Mouse (Mus musculus) CH12.LX (cell line): ENCODE data around the gene Fam71b. TPM values are rescaled to one million over a fixed set of nuclear protein-coding genes. Genes with fewer than 3 reads are reported as not detected.
A peak's percentile ranks its signal among the peaks of the same experiment; 100 is the strongest.

Experiments used
- DNase-seq: peaks from one replicate; pipeline ENCODE4 v3.0.0-alpha.2; 2013; ENCODE audit errors: extremely low read depth
- H3K27ac ChIP-seq: 2 replicates; pipeline ENCODE4 v1.5.1; 2012; ENCODE audit warnings: low read depth, mild to moderate bottlenecking, control low read depth, moderate library complexity; ENCODE audit not compliant: insufficient read depth
- H3K27me3 ChIP-seq: replicated peaks from 2 replicates; pipeline ENCODE3; 2012; ENCODE audit warnings: inconsistent platforms
- H3K36me3 ChIP-seq, 2 experiments: replicated peaks in 1 of 2; 2 replicates each; pipeline versions ENCODE3 to v1.6.1; 2012; ENCODE audit warnings: inconsistent platforms in 1 of 2, low read length in 1 of 2, mild to moderate bottlenecking in 1 of 2, mixed read lengths in 1 of 2, moderate library complexity in 1 of 2; ENCODE audit not compliant: control insufficient read depth in 1 of 2, insufficient read depth in 1 of 2
- H3K4me1 ChIP-seq, 2 experiments: 2 replicates each; pipeline ENCODE4 v1.6.1; 2012; ENCODE audit warnings: inconsistent platforms in 1 of 2, moderate library complexity in 1 of 2; ENCODE audit not compliant: insufficient read depth in 2 of 2, control insufficient read depth in 1 of 2
- H3K4me2 ChIP-seq: 2 replicates; pipeline ENCODE4 v1.6.1; 2012; ENCODE audit warnings: low read depth, mild to moderate bottlenecking, control low read depth; ENCODE audit not compliant: poor library complexity, insufficient read depth, severe bottlenecking
- H3K4me3 ChIP-seq, 3 experiments: fragments of 150-350 bp in 1 of 3; sonication (generic) in 1 of 3; replicated peaks in 1 of 3; 2 replicates each; pipeline versions ENCODE3 to v1.5.1; 2011 to 2012; ENCODE audit warnings: low read depth in 2 of 3, low read length in 2 of 3, mild to moderate bottlenecking in 2 of 3, moderate library complexity in 2 of 3, control low read depth in 1 of 3, improper control_type of control experiment in 1 of 3, inconsistent platforms in 1 of 3, mixed read lengths in 1 of 3; ENCODE audit not compliant: poor library complexity in 1 of 3
- H3K79me2 ChIP-seq: replicated peaks from 2 replicates; pipeline ENCODE4 v1.6.1; 2012; ENCODE audit warnings: mild to moderate bottlenecking, moderate library complexity; ENCODE audit not compliant: control insufficient read depth, poor library complexity, insufficient read depth, severe bottlenecking; ENCODE audit errors: extremely low read depth
- H3K9ac ChIP-seq: 2 replicates; pipeline ENCODE4 v1.6.1; 2012; ENCODE audit warnings: low read depth, mild to moderate bottlenecking, control low read depth, moderate library complexity; ENCODE audit not compliant: insufficient read depth
- H3K9me3 ChIP-seq: replicated peaks from 2 replicates; pipeline ENCODE3; 2012; ENCODE audit warnings: low read length, inconsistent platforms, mixed read lengths
- BHLHE40 ChIP-seq: IDR thresholded peaks from 2 replicates; pipeline ENCODE4 v1.6.1; 2011; ENCODE audit warnings: mild to moderate bottlenecking, low read depth, low read length, improper control_type of control experiment
- CHD1 ChIP-seq: IDR thresholded peaks from 2 replicates; pipeline ENCODE4 v1.6.1; 2012; ENCODE audit warnings: low read depth, low read length, improper control_type of control experiment, inconsistent platforms
- GABPA ChIP-seq: IDR thresholded peaks from 2 replicates; pipeline ENCODE4 v1.6.1; 2012; ENCODE audit warnings: low read depth, low read length, improper control_type of control experiment, inconsistent platforms; ENCODE audit not compliant: insufficient replicate concordance
- JUN ChIP-seq: IDR thresholded peaks from 2 replicates; pipeline ENCODE4 v1.6.1; 2011; ENCODE audit warnings: low read depth, mild to moderate bottlenecking, low read length, improper control_type of control experiment, moderate library complexity; ENCODE audit not compliant: insufficient read depth
- MAFK ChIP-seq: IDR thresholded peaks from 2 replicates; pipeline ENCODE4 v1.6.1; 2011; ENCODE audit warnings: low read length, improper control_type of control experiment; ENCODE audit not compliant: insufficient replicate concordance
- MAZ ChIP-seq: IDR thresholded peaks from 2 replicates; pipeline ENCODE4 v1.6.1; 2012; ENCODE audit warnings: low read depth, mild to moderate bottlenecking, inconsistent platforms, low read length, improper control_type of control experiment, moderate library complexity
- MXI1 ChIP-seq: IDR thresholded peaks from 2 replicates; pipeline ENCODE4 v1.6.1; 2011; ENCODE audit warnings: mild to moderate bottlenecking, low read depth, low read length, improper control_type of control experiment
- MYC ChIP-seq: IDR thresholded peaks from 2 replicates; pipeline ENCODE4 v1.6.1; 2011; ENCODE audit warnings: low read depth, mild to moderate bottlenecking, improper control_type of control experiment, low read length
- NELFE ChIP-seq: IDR thresholded peaks from 2 replicates; pipeline ENCODE4 v1.6.1; 2011; ENCODE audit warnings: low read depth, low read length, improper control_type of control experiment
- NRF1 ChIP-seq: IDR thresholded peaks from 2 replicates; pipeline ENCODE4 v1.6.1; 2014; ENCODE audit warnings: low read depth, mild to moderate bottlenecking, inconsistent platforms, low read length, improper control_type of control experiment, moderate library complexity
- POLR2A ChIP-seq: IDR thresholded peaks from 2 replicates; pipeline ENCODE4 v1.6.1; 2011; ENCODE audit warnings: low read depth, mild to moderate bottlenecking, improper control_type of control experiment, low read length
- SIN3A ChIP-seq: IDR thresholded peaks from 2 replicates; pipeline ENCODE4 v1.6.1; 2012; ENCODE audit warnings: low read length, improper control_type of control experiment, inconsistent platforms
- TBP ChIP-seq: conservative IDR thresholded peaks from 2 replicates; pipeline ENCODE4 v1.6.1; 2011; ENCODE audit warnings: low read depth, low read length, improper control_type of control experiment
- TCF12 ChIP-seq: IDR thresholded peaks from 2 replicates; pipeline ENCODE4 v1.6.1; 2014; ENCODE audit warnings: low read depth, mild to moderate bottlenecking, inconsistent platforms, low read length, improper control_type of control experiment
- UBTF ChIP-seq: IDR thresholded peaks from 2 replicates; pipeline ENCODE4 v1.6.1; 2012; ENCODE audit warnings: low read depth, mild to moderate bottlenecking, inconsistent platforms, low read length, improper control_type of control experiment, moderate library complexity
- USF2 ChIP-seq: conservative IDR thresholded peaks from 2 replicates; pipeline ENCODE4 v1.6.1; 2011; ENCODE audit warnings: low read depth, low read length, improper control_type of control experiment
- ZC3H11A ChIP-seq: IDR thresholded peaks from 2 replicates; pipeline ENCODE4 v1.6.1; 2012; ENCODE audit warnings: low read depth, mild to moderate bottlenecking, inconsistent platforms, low read length, improper control_type of control experiment
- ZMIZ1 ChIP-seq: IDR thresholded peaks from 2 replicates; pipeline ENCODE4 v1.6.1; 2012; ENCODE audit warnings: low read depth, mild to moderate bottlenecking, inconsistent platforms, low read length, improper control_type of control experiment
- ZNF384 ChIP-seq: IDR thresholded peaks from 2 replicates; pipeline ENCODE4 v1.6.1; 2012; ENCODE audit warnings: low read depth, low read length, improper control_type of control experiment, inconsistent platforms
- dilution Hi-C: fragments of 300-500 bp; cut with MboI; formaldehyde crosslinking; loops from 2 replicates; pipeline ENCODE4 v1.14.3; 2020; ENCODE audit warnings: low sequenced_read_pairs; ENCODE audit not compliant: extremely low pct_unique_long_range_greater_than_20kb, extremely low pct_ligation_motif_present
- in situ Hi-C: fragments of 300-500 bp; cut with MboI; formaldehyde crosslinking; loops from 3 replicates; pipeline ENCODE4 v1.14.3; 2019; ENCODE audit warnings: low sequenced_read_pairs, low pct_ligation_motif_present, low pct_unique_long_range_greater_than_20kb, mixed read lengths
- polyA plus RNA-seq: library from polyadenylated mRNA; unstranded; fragments of >175 nt; gene quantifications from 2 replicates; pipeline ENCODE4 v1.2.1, GENCODE M21; 2012; ENCODE audit warnings: low read depth; ENCODE audit not compliant: insufficient read length
- total RNA-seq, 2 experiments: library from RNA; depleted of rRNA; stranded (reverse); fragments of 300-350 nt in 1 of 2; fragments of >200 nt in 1 of 2; gene quantifications; 2 replicates each; pipeline ENCODE4 v1.2.3; 2012 to 2014

The Fam71b gene
- total and polyA plus RNA-seq, 3 experiments, result 0.46 to 2.6 (median 2.4) TPM

DNA sequence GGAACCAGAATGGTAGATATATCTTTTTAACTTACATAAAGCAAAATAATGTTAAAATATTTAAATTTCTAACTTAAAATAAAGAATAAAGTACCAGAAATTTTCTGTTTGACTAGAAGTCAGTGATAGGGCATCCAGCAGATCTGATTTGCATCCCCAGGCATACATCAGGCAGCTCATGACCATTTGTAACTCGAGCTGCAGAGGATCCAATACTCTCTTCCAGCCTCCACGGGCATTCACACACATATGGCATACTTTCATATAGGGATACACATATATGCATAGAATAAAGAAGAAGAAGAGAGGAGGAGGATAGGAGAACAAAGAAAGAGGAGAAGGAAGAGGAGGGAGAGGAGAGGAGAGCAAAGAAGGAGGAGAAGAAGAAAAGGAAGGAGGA, 1.5 kb downstream of the Fam71b start:
- no peak for TF ChIP-seq TCF12
- TF ChIP-seq UBTF, result no peak
- peak; percentile 87 for TF ChIP-seq TBP
- TF ChIP-seq POLR2A, result peak; percentile 72
- 0 out of 2 replicates have a peak, but pooled peaks have one; percentile 9 for TF ChIP-seq BHLHE40
- TF ChIP-seq JUN, result no peak
- TF ChIP-seq NELFE, result no peak
- TF ChIP-seq ZMIZ1, result peak; percentile 65
- TF ChIP-seq USF2, result no peak
- 0 out of 2 replicates have a peak, but pooled peaks have one; percentile 17 for TF ChIP-seq ZNF384
- TF ChIP-seq MYC, result no peak
- 0 out of 2 replicates have a peak, but pooled peaks have one; percentile 51 for TF ChIP-seq SIN3A
- TF ChIP-seq MAFK, result no peak
- no peak for TF ChIP-seq ZC3H11A
- no peak for TF ChIP-seq MXI1
- TF ChIP-seq NRF1, result no peak
- TF ChIP-seq MAZ, result no peak
- TF ChIP-seq GABPA, result no peak
- Histone ChIP-seq H3K4me3 (no peak overlapping the region), H3K9ac (peak overlapping the region; percentile 53; the same call in 1 of the 2 replicates), H3K4me1 (peaks cover 43 to 85% of the 10 kb centered on the region in 2 experiments), H3K36me3 (no peaks in the 10 kb centered on the region), H3K27ac (peak overlapping the region; percentile 75; the same call in 1 of the 2 replicates), H3K27me3 (peaks cover 1% of the 10 kb centered on the region), H3K4me2 (0 out of 2 replicates have a peak overlapping the region, but pooled peaks have one; percentile 21), H3K9me3 (no peaks in the 10 kb centered on the region), H3K79me2 (no peaks in the 10 kb centered on the region)
- in situ Hi-C loops, result no loop called here
- dilution Hi-C loops, result no loop called here
- no peak for DNase-seq

DNA sequence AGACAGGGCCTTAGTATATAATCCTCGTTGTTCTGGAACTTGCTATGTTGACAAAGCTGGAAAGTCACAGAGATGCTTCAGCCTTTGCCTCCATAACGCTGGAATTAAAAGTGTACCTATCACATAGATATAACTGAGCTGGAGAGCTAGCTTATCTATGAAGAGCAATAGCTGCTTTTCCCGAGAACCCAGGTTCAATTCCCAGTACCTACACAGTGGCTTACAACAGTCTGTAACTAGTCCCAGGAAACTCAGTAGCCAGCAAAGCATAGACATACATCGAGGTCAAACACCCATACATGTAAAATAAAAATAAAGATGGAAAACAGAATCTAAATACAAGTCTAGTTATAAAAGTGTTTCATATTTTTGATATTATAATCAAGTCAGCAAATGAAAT, 2.1 kb downstream of the Fam71b start:
- in situ Hi-C loops (no loop called here), dilution Hi-C loops (no loop called here)
- H3K79me2 ChIP-seq, result no peaks in the 10 kb centered on the region
- peaks cover 1% of the 10 kb centered on the region for H3K27me3 ChIP-seq
- H3K36me3 ChIP-seq, result no peaks in the 10 kb centered on the region
- peak overlapping the region; percentile 70 for H3K4me2 ChIP-seq
- DNase-seq, result no peak
- H3K9ac ChIP-seq, result peak overlapping the region; percentile 67
- TF ChIP-seq UBTF (no peak), CHD1 (peak; percentile 74; the same call in 1 of the 2 replicates)
- peak overlapping the region; percentile 88 for H3K27ac ChIP-seq
- no peaks in the 10 kb centered on the region for H3K9me3 ChIP-seq
- peaks cover 40 to 80% of the 10 kb centered on the region in 2 experiments for H3K4me1 ChIP-seq
- no peak overlapping the region for H3K4me3 ChIP-seq
